Mouse (Mus musculus) ZHBTc4 (cell line): Measurements from ENCODE around the gene Gm17428.
"Not testable (repeated sequence)": the region's sequence is repeated elsewhere in the genome, so short reads cannot be mapped to it uniquely, and the experiment has no call there.

ENCODE experiments used
- DNase-seq: peaks from one replicate; pipeline ENCODE4 v3.0.0-alpha.2; 2011; ENCODE audit warnings: low read depth, low spot score

The Gm17428 gene

DNA sequence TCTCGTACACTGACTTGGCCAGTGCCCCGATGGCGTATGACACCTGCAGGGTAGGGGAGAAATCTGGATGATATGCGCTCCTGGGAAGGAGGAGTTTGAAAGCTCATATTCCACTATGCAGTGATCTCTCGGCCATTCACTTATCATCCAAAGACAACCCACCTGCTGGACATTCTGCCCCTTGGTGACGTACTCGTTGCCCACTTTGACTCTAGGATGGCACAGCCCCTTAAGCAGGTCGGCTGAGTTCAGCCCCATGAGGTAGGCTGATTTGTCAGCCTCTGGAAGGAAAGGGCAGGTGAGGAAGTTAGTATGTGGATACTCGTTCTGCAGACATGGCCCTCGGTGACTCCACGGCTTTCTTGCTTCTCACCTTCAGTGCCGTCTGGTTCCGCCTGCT is 12.1 kb downstream of the Gm17428 start:
- no peak for DNase-seq

DNA sequence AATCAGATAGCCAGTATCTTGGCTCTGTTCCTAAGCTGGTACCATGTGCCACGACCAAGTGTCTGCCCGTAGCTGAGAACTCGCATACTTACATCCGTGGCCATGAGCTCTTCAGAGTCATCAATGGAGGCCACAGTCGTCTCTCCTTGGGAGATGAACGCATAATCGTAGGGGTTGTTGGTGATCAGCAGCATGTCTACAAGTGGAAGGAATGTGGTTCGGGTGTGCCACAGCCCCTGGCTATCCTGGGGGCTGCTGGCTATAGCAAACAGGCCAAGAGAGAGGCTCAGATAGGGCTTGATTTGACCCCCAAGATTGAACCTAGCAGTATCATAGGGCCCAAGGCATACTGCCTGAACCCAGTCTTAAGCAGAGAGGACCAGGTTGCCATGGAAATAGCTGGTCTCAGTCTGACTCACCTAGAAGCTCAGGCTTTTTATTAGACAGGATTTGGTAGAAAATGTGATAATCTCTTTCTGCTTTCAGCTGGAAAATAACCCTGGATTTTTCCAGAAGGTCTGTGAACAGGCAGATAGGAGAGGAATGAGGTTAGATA is 13.2 kb downstream of the Gm17428 start:
- no peak for DNase-seq

DNA sequence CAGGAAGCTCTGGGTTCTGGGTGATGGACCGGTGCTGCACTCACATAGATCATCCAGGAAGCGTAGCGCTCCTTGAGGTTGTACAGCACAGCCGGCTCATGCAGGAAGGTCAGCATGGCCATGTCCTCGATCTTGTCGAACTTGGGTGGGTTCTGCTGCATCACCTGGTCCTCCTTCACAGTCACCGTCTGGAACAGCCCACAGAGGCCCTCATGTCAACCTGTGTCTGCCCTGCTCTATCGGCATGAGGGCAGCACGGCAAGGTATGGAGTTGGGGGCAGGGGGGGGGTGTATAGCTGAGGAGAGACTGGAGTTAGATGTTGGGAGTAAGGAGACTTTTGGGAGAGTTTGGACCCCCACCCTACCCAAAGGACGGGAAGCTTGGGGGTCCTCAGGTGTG is 15.5 kb downstream of the Gm17428 start:
- DNase-seq: no peak

DNA sequence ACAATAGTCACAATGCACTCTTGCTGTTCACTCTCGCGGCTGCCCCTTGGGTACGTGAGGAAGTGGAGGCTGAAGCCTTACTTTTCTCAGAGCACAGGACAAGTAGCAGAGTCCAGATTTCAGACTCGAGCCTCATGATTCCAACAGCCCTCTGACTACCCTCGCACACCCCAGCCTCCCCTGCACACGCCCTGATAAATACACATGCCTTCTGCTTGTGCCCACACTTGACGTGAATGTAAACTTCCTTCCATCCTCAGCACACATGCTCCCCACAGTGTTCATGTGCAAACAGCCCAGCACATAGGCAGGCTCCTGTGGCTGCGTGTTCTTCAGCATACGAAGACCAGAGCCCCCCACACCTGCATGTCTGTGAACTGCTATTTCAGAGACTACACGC is 16.9 kb downstream of the Gm17428 start:
- DNase-seq: no peak

DNA sequence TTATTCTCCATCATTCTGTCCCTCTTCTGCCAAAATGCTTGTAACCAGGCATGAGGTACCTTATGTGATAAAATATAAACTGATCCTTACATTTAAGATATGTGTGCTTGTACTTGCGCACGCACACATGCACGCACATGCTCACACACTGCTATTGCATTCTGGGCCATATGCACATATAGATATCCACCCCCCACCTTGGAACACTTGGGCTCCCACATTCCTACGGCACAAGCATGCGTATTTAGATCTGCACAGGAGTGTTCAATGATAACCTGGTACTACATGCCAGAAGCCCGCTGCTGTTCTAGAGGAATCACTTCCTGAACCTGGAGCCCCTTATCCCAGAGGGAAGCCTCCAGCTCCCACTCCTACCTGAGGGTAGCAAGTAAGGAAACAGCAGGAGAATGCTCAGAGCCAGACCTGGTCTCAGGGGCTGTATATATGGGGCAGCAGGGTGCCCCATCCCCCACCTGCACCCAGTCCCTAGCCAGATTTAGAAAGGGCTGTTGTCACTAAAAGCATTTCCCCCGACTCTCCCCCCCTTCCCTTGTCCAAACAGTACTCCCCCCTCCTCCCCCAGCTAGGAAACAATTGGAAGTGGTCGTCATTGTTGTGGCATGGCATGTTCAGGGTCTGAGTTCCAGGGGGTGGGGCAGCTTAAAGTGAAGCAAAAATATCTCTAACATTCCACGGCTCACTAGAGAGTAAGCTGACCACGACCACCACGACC is 17.6 kb downstream of the Gm17428 start, which contains the start of gene Myh7:
Gene Myh7, minus strand, starts transcription at position 491 of the 733 bp plus-strand sequence.
- DNase-seq: no peak

DNA sequence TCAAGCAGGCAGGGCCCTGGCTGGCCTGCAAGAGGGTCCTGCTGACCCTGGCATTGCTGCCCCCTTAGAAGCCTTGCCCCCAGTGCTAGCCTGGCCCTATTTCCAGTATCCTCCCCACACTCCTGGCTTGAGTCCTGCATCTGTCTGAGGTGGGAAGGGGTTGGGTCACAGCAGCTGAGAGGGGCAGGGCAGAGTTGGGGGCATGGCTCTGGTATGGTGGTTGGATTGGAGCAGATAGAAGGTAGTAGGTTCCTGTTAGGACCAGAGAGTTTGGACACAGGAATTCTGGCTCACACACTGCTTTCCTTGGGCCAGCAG is 18.1 kb downstream of the Gm17428 start:
- no peak for DNase-seq

DNA sequence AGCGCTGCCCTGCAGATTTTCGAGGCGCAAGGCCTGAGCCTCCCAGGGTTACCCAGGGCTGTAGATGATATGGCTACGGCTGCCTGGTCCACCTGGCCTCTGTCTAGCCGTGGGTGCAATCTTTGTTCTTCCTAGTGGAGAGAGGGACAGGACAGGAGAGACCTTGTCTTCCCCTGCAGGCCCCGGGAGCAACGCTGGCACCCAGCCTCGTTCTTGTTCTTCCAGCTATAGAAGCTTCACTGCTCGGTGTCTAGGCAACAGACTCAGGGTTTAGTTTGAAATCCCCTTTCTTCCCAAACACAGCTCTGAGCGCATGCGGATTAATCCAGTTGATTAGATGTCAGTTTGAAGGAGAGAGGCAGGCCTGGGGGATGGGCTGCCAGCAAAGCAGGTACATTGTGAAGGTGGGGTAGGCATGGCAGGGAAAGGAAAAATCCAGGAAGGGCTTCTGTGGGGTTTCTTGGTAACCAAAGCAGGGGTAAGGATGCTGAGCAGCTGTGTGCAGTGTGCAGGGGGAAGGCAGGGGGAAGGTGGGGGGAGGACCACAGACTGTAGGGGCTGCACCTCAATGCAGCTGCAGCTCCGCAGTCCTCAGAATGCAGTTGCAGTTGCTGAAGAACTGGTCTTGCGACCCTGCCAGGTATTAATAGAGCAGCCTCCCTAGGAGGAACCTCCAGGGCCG is 18.9 kb downstream of the Gm17428 start:
- DNase-seq: no peak

DNA sequence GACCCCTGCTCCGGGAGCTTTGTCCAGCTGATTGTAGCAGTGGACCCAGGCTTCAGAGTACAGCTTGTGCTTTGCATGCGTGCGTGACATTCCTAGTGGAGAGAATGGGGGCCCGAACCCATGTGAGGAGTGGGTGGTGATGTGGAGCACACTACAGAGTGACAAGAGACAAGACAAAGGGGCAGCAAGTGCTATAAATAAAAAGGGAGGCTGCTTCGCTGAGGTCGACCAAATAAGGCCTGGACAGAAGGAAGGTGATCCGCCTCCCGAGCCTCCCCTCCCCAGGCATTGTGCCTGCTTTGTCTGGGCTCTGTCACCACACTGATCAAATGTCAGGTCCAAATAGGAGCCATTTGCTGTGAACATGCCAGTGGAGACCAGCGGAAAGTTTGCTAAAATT is 20.1 kb downstream of the Gm17428 start:
- no peak for DNase-seq

DNA sequence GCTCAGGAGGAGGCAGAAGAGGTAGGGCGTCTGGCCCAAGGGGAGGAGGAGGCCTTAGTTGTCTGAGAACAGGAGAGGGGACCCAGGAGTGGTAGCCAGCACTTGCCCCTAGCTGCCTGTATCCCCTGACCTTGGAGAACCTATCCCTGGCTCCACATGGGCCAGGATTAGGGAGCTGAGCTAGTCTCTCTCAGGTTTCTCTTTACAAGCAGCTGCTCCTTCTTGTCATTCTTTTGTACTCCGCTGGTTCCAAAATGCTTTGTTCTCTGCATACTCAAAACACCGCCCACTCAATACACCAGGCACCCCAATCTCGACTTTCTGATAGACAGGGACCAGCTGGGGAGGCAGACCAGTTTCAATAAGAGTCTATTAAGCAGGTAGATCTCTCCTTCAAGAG is 20.6 kb downstream of the Gm17428 start:
- no peak for DNase-seq

DNA sequence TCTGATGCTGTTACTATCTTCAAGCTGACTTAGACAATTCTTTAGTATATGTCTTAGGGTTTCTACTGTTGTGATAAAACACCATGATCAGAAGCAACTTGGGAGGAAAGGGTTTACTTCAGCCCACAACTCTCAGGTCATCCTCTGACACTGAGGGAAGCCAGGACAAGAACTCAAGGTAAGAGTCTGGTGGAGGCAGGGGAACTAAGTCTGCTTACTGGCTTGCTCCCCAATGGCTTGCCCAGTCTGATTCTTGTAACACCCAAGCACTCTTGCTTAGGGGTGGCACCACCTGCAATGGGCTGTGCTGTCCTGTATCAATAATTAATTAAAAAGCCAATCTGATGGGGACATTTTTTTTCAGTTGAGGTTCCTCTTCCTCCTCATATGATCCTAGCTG is 21.9 kb downstream of the Gm17428 start:
- no peak for DNase-seq

DNA sequence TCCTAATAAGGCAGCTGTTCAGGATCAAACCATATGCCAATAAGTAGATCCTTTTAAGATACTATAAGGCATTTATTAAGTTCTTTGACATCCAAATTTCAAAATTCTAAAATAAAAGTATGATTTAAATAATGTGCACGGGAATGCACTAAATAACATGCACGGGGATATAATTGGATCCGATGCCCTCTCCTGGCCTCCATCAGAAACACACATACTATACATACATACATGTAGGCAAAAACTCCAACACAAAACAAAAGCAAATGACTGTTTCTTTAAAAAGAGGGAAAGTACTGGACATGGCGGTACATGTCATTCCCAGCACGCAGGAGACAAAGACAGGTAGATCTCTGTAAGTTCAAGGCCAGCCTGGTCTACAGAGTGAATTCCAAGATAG is 23.1 kb downstream of the Gm17428 start:
- DNase-seq: not testable (repeated sequence)

DNA sequence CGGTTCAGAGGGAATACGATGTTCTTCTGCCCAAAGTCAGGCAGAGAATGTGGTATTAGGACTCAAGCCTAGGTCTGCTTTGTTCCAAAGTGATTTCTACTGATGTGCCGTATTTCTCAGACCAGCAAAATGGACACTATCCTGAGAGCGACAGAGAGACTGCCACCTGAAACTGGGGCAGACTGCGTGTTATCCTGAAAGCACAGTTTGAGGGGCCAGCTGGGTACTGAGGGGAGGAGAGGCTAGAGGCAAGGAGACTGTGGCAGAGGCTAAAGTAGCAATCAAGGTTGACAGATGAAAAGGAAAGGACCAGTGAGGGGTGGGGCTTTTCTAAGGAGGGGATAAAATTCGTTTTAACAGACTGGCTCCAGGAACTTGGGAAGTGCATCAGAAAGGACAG is 24.1 kb downstream of the Gm17428 start:
- no peak for DNase-seq

DNA sequence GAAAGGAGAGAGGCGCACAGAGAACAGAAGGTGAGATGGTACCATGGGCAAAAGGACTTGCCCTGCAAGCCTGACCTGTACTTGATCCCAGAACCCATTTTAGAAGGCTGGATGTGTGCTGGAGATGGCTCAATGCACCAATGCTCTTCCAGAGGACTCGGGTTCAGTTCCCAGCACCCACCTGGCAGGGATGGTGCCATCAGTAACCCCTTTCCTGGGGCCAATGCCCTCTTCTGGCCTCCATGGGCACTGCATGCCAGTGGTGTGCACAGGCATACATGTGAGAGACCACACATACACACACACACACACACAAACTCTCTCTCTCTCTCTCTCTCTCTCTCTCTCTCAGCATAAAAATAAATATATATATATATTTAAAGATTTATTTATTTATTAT is 24.7 kb downstream of the Gm17428 start:
- peak; percentile 46 for DNase-seq

DNA sequence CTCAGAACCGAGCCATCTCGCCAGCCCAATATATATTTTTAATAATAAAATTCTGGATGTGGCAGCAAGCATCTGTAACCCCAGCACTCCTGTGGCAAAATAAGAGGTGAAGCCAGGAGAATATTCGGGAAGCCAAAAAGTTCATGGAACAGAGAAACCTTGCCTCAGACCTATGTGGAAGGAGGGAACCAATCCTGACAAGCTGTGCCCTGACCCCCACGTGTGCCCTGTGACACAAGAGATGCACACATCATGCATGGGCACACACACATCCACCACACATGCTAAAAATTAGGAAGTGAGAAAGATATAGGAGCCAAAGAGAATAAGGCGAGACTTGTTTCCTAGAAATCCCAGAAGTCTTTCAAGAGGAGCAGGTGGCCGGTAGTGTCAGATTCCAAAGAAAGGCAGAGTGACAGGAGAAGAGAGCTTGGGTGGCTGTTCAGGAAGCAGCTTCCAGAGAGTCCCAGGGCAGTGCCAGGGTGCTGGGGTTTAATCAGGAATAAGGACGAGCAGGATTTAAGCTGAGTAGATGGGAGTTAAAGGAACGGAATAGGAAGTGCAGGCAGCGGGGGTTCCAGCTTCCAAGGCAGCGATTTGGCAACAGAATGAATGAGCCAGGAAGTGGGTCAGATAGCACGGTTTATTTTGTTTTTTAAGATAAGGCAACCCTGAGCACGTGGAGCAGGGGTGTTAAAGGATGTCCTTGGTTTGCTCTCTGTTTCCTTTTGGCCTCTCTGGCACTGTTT is 25.4 kb downstream of the Gm17428 start:
- DNase-seq: no peak

DNA sequence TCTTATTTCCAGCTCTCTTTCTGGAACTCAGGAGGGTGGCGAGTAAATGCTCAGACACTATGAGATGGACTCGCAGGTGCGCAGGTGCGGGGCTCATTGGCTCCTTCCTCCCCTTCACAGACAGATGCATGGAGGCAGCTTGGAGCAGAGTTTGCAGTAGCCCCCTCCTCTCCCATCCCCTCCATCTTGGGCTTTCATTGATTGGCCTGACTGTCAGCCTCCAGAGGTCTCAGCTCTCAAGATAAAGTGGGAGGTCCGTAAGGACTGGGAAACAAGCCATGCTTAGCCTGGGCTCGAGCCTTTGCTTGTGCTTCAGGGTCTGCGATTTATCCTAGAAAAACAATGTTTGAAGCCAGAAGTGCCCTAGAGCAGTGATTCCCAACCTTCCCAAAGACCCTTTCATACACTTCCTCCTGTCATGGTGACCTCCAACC is 26.0 kb downstream of the Gm17428 start:
- DNase-seq: no peak

DNA sequence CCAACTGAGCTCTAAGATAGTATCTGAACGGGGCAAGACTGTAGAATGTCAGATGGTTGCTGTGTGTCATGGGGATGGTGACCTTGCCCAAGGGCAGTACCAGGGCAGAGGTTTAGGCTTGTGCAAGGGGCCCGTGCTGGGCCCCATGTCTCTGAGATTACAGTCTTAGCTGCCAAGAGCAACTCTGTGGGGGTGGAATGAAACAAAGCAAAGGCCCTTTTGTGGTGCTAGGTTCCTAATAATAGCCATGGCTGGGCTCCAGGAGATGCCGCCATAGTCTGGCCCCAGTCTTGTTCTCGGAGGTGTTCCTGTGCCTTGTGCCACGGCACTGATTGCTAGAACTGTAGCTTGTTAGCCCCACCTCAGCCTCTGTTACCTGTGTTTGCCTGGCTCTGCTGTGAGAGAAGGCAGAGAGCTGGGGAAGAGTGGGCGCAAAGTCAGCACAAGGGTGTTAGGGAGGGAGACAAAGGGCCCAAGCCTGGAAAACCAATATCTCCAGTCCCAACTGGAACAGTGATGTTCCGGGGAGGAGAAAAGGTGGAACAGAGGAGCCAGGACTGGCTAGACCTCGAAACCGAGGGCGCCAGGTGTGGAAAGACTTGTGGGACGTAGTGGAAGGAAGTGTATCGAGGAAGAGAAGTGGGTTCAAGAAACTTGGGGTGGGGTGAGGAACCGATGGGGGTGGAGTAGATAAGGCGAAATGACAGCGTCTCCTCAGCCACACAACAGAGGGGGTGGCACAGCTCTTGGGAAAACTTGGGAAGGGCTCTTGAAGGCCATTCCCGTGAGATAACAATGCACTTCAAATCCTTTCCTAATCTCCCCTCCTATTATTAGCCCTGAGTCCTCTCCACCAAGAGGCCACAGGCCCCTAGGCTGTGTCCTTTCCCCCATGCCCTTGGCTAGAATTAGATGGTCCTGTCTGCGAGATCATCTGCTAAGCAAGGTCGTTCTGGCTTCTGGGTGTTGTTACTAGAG is 27.4 kb downstream of the Gm17428 start:
- DNase-seq: no peak

DNA sequence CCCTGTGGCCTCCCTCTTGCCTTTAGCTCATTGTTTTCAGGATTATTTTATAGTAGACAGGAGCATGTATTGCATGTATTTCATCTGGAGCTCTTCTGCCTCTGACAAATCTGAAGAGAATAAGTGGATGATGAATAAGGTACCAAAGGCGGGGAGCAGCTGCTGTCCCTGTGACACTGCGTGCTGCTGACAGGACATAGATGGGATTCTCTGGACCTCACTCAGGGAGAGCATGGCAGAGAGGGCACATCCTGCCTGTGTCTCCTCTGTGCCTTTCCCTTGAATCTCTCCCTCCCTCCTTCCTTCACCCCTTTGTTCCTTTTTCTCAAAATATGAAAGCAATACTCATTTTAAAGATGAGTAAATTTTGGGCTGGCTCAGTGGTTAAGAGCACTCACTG is 28.8 kb downstream of the Gm17428 start:
- no peak for DNase-seq

DNA sequence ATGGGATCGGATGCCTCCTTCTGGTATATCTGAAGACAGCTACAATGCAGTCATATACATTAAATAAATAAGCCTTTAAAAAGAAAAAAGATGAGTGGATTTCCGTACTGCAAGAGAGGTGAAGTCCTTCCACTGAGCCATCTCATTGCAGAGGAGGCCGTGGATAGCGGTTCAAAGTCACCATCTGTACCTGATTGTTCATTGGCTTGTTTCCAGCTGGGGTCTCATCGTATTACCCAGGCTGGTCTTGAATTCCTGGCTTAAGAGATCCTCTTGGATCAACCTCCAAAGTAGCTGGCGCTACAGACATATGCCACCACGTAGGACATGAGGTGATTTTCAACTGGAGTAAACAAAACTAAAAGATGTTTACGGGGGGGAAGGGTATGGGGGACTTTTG is 29.2 kb downstream of the Gm17428 start:
- DNase-seq: no peak

DNA sequence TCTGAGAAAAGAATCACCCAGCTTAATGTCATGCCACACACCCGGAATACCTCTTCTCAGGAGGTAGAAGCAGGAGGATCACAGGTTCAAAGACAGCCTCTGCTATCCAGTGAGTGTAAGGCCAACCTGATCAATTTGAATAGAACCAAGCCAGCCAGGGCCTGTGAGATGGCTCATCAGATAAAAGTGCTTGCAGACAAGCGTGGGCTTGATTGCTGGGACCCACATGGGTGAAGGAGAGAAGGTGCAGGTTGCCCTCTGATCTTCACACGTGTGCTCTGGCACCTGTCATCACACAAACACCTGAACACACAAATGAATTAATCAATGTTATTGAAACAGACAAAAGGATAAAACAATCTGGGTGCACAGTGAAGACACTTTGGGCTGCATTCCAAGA is 29.8 kb downstream of the Gm17428 start:
- no peak for DNase-seq

DNA sequence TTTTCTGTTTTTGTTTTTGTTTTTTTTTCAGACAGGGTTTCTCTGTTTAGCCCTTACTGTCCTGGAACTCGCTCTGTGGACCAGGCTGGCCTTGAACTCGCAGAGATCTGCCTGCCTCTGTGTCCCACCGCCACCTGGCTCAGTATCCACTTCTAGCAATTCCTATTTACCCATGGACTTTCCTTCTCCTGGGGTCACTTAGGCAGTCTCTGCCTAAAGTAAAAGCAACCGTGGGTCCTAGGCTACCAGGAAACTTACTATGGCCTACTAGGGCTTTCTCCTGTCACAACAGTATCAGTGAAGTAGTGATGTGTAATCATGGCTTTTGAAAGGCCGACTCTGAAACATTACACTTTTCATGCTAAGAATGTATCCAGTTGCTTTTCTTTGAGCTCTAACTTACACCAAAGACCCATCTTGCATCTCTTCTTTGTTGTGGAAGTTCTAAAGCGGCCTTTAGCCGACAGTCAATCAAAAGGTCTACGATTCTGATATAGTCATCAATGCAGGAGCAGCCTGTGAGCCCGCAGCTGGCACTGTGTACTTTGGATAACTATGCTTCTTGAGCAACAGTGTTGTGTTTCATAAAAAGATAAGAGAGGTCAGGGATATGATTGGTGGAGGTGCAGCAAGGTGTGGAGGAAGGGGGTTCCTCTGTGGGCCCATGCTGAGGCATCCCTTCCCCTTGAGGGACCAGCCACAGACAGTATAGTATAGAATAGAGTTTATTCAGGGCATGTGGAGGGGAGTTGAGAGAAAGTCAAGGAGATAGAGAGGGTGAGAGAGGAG is 30.6 kb downstream of the Gm17428 start:
- DNase-seq: no peak

DNA sequence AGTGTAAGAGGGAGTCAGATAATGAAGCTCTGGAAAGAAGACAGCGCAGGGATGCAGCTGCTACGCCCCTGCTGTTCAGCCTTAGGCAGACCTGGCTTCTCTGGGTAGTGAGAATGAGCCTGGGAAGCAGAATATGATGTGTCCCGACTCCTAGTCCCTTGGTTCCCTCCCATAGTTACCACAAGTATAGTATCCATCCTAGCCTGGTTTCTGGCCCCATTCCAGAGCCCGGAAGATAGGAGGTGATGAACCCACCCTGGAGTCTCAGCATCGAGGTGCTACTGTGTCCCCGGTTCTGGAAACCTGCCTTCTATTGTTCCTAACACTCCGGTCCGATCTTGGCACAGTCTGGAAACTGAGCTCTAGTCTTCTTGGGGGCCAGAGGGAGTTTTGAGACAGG is 31.7 kb downstream of the Gm17428 start:
- no peak for DNase-seq
